Mouse (Mus musculus) hindbrain, embryonic 10.5 days (tissue): ENCODE measurements around the gene Cyren. TPM values are rescaled to one million over a fixed set of nuclear protein-coding genes. Genes with fewer than 3 reads are reported as not detected.

Experiments
- DNase-seq: peaks from one replicate; pipeline ENCODE4 v3.0.0-alpha.2; 2017; ENCODE audit warnings: low spot score
- H3K27ac ChIP-seq: fragments of 300-500 bp; sonication (generic); 2 replicates; pipeline ENCODE4 v1.5.1; 2016; ENCODE audit warnings: mild to moderate bottlenecking, moderate library complexity
- H3K27me3 ChIP-seq: fragments of 300-500 bp; sonication (generic); 2 replicates; pipeline ENCODE4 v1.6.1; 2016; ENCODE audit warnings: mild to moderate bottlenecking; ENCODE audit not compliant: poor library complexity, insufficient read depth, severe bottlenecking
- H3K36me3 ChIP-seq: fragments of 300-500 bp; sonication (generic); 2 replicates; pipeline ENCODE4 v1.6.1; 2016; ENCODE audit warnings: mild to moderate bottlenecking, moderate library complexity
- H3K4me1 ChIP-seq: fragments of 300-500 bp; sonication (generic); replicated peaks from 2 replicates; pipeline ENCODE4 v1.6.1; 2016; ENCODE audit warnings: mild to moderate bottlenecking
- H3K4me3 ChIP-seq: fragments of 300-500 bp; sonication (generic); 2 replicates; pipeline ENCODE4 v1.5.1; 2016; ENCODE audit warnings: mild to moderate bottlenecking, moderate library complexity
- H3K9me3 ChIP-seq: fragments of 300-500 bp; sonication (generic); 2 replicates; pipeline ENCODE4 v1.6.1; 2016; ENCODE audit warnings: mild to moderate bottlenecking, moderate library complexity
- WGBS: fragments of 180-500 bp; shearing (Covaris S2); methylation state at CpG from one replicate; pipeline ENCODE4 v1.1.7; 2016; 5-methylcytosine and 5-hydroxymethylcytosine counted together
- polyA plus RNA-seq: library from polyadenylated mRNA; unstranded; fragments of >200 nt; fragmentation: Nextera tagmentation; extraction: Ambion mirVana; gene quantifications from 2 replicates; pipeline ENCODE4 v1.2.1, GENCODE M21; 2016

Gene Cyren
- polyA plus RNA-seq, 1 experiment from 2014 or later, result 17.9 TPM

DNA sequence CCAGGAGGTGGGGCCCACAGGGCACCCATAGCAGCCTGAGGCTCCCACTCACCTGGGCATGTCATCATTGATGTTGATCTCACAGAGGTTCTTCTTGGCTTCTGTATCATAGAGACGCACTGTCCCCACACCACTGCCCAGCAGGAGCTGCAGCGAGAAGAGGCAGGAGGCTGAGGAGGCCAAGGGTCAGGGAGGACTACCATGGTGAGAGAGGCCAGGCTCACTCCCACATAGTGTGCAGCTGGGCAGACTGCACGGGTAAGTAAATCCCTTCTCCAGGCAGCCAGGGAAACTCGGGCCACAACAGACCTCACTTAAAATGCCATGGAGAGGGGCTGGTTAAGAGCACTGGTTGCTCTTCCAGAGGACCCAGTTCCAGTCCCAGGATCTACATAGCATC is 11.3 kb upstream of the Cyren start:
- peaks cover 36% of the 10 kb centered on the region for H3K4me1 ChIP-seq
- no peaks in the 10 kb centered on the region for H3K9me3 ChIP-seq
- H3K27ac ChIP-seq, result peak overlapping the region; percentile 60
- DNase-seq, result no peak
- H3K27me3 ChIP-seq, result no peaks in the 10 kb centered on the region
- WGBS, result 38% methylated on average over 4 of the region's 4 CpGs
- peaks cover 80% of the 10 kb centered on the region for H3K36me3 ChIP-seq
- H3K4me3 ChIP-seq, result no peak overlapping the region

DNA sequence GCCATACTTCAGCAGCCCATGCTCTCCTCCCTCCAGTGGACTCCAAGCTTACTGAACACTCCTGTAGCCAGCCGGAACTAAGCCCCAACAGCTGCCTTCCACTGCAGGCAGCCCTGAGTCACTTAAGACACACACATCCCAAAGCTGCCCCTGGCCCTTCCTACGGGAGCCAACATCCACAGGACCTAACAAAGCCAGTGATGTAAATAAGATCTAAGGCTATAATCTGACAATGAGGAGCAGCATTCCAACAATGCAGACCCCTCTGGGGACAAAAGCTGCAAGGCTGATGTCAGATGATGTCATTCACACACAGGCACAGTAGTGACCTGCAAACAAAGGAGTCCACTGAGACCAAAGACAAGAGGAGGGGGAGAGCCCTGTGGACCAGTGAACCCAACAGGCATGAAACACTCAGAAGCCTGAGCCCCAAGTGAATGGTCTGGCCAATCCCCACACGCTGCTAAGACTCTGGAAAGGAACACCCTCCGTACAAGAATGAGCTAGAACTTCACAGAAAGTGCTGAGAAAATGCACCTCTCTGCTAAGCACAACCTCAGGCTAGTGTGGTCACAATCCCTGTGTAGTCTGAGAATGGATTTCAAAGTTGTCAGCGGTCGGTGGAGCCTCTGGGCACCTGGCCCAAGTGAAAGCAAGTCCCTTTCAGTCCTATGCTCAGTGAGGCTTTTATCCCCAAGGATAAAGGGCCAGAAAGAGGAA is 9.4 kb upstream of the Cyren start:
- Histone ChIP-seq H3K9me3 (no peaks in the 10 kb centered on the region), H3K36me3 (peaks cover 78% of the 10 kb centered on the region), H3K4me1 (peaks cover 36% of the 10 kb centered on the region), H3K27ac (peak overlapping the region; percentile 84), H3K4me3 (0 out of 2 replicates have a peak overlapping the region, but pooled peaks have one; percentile 18), H3K27me3 (no peaks in the 10 kb centered on the region)
- WGBS, result 43% methylated on average over 6 of the region's 6 CpGs
- peak; percentile 67 for DNase-seq

DNA sequence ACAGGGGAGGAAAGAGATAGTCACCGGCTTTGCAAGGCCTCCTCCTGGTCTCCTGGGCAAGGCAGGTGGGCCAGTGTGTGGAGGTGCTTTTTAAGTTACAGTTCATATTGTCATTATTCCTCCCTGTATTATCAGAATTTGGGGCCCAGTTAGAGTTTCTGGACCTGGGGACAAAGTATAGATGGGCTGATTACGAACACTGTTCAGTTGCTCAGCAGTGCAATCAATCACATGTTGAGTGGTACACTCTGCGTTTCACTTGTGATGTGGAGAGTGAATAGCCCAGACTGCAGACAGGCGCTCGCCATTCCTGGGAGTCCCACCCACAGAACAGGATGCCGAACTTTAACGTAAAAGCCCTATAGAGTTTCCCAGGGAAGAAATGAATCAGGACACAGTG is 6.9 kb upstream of the Cyren start:
- Histone ChIP-seq H3K27ac (no peak overlapping the region), H3K4me1 (peaks cover 36% of the 10 kb centered on the region), H3K27me3 (no peaks in the 10 kb centered on the region), H3K4me3 (no peak overlapping the region), H3K9me3 (no peaks in the 10 kb centered on the region), H3K36me3 (peaks cover 78% of the 10 kb centered on the region)
- DNase-seq, result no peak
- WGBS, result 88% methylated on average over 7 of the region's 7 CpGs

DNA sequence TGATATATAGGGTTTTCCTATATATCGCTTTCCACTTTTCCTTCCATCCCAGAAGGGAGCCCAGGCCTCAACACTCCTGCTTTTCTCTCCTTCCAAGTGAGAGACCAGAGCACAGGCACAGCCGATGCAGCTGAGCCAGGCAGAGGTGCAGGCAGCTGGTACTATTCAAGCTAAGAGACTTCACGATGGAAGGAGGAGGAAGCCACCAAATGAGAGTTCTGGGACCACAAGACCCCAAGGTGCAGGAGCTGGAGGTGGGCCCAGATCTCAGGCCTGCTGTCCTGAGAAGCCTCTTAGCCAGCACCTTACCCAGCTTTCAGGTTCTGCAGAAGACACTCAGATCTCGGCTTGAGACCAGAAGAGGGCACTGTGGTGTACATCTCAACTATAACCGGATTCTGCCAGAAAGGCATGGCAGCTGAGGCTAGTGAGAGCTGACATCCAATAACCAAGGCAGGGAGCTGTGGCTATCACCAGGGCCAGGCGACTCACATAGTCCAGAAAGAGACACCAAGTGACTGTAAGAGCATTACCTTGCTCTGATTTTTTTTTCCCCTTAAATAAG is 2.1 kb upstream of the Cyren start:
- WGBS, result 61% methylated on average over 6 of the region's 6 CpGs
- Histone ChIP-seq H3K36me3 (peaks cover 63% of the 10 kb centered on the region), H3K9me3 (no peaks in the 10 kb centered on the region), H3K27ac (0 out of 2 replicates have a peak overlapping the region, but pooled peaks have one; percentile 16), H3K27me3 (no peaks in the 10 kb centered on the region), H3K4me1 (peaks cover 41% of the 10 kb centered on the region), H3K4me3 (no peak overlapping the region)
- DNase-seq, result no peak

DNA sequence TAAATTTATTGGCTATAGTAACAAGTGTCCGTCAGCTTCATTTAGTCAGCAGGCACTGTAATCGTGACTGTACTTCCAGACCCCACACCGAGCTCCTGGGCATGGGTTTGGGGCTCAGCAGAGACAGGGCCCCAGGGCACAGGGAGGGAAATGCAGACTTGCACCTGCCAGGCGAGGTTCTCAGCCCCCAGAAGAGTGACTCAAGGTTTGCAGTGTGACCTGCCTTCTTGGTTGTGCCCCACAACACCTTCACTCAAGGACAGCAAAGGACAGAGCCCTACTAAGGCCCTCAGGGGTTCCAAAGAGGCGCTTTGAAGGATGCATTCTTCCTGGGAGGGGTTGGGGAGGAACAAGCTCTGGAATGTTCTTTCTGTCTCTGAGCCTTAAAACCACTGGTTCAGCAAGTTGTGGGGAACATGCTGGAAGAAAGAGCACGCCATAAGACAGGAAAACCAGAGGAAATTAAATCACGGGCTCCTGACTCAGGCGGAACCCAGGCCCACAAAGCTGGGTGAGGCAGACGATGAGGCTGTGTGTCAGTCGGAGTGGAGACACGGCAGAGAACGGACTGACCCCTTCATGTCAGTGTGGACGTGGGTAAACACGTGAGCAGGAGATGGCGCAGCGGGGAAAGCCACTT is 1.4 kb upstream of the Cyren start:
- H3K27me3 ChIP-seq, result no peaks in the 10 kb centered on the region
- H3K4me1 ChIP-seq, result peaks cover 48% of the 10 kb centered on the region
- H3K4me3 ChIP-seq, result no peak overlapping the region
- peaks cover 60% of the 10 kb centered on the region for H3K36me3 ChIP-seq
- no peaks in the 10 kb centered on the region for H3K9me3 ChIP-seq
- no peak for DNase-seq
- H3K27ac ChIP-seq, result no peak overlapping the region; the same call in 1 of the 2 replicates
- WGBS, result 87% methylated on average over 16 of the region's 16 CpGs

DNA sequence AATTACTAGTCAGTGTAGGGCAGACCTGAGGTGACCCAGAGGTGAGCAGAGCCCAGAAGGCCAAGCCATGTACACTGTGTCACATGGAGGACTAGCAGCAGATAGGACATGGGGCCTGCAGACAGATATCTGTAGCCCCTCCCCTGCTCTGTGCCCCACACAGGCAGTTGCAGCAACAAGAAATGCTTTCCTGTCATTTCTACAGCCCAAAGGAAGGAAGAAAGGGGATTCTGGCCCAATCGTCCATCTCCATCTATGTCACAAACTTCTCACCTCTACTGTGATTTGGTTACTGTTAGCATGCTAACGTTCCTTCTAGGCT is 1.1 kb downstream of the Cyren start:
- H3K27ac ChIP-seq, result peak overlapping the region; percentile 95
- H3K36me3 ChIP-seq, result peaks cover 54% of the 10 kb centered on the region
- no peaks in the 10 kb centered on the region for H3K27me3 ChIP-seq
- peaks cover 53% of the 10 kb centered on the region for H3K4me1 ChIP-seq
- H3K4me3 ChIP-seq, result peak overlapping the region; percentile 76
- WGBS, result 58% methylated on average over 2 of the region's 2 CpGs
- no peaks in the 10 kb centered on the region for H3K9me3 ChIP-seq
- peak; percentile 7 for DNase-seq

DNA sequence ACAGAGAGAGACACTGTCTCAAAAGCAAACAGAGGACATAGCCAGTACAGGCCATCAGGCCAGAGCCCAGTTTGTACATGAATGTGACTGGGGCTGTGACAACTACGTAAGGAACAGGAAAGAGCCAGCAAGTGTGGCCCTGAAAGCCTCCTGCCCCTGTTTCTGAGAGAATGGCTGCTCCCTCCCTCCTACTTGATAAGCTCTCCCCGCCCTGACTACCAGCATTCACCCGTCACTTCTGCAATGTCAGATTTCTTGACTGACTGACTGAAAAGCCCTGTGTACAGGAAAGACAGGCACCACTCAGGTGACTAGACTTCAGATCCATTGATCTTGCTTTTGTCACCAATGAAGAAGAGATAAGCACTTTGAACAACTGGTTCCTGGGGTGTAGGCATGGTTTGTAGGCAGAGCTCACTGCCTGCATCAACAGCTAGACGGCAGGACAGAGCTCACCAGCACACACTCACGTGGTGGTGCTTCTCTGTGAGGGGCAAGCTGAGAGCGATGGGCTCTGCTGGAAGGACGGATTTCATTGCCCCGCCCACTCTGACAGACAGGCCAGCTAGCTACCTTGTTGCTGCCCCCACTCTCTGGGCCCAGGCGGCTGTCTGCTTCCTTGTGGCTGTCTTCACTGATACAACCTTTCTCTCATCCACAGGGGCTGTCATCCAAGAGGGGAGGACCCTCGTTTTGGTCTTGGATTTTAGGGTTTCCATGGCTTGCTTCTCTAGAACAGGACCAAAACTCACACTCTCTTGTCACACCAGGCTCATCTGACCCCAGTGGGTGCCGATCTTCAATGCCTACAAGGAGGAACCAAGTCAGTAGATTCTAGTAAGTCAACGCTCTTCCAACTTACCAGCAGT is 1.7 kb downstream of the Cyren start:
- peak overlapping the region; percentile 95 for H3K27ac ChIP-seq
- WGBS, result 62% methylated on average over 12 of the region's 12 CpGs
- H3K9me3 ChIP-seq, result no peaks in the 10 kb centered on the region
- peak overlapping the region; percentile 76; the same call in 1 of the 2 replicates for H3K4me3 ChIP-seq
- no peak for DNase-seq
- peaks cover 53% of the 10 kb centered on the region for H3K4me1 ChIP-seq
- H3K36me3 ChIP-seq, result peaks cover 48% of the 10 kb centered on the region
- no peaks in the 10 kb centered on the region for H3K27me3 ChIP-seq

DNA sequence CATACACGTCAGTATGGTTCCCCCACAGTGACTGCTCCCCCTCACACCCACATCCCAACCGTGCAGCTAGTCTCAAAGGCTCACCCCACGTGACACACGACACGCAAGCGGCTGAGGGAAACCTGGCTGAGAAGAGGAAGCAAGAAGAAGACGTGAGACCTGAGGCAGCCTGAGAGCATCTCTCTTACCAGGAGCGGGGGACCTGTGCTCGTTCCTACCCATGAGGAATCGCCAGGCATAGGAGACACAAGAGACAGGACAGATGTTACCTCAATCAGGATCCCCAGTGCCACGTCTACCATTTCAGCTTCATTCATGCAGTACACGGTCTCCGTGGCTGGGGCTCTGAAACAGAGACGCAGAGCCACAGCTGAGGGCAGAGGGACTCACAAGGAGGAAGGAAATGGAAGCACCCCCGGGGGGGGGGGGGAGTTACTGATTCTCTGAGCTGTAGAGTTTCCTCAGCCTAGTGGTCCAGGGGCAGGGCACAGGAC is 2.5 kb downstream of the Cyren start:
- Histone ChIP-seq H3K4me3 (no peak overlapping the region), H3K4me1 (peaks cover 56% of the 10 kb centered on the region), H3K36me3 (peaks cover 39% of the 10 kb centered on the region), H3K27ac (peak overlapping the region; percentile 60), H3K27me3 (no peaks in the 10 kb centered on the region), H3K9me3 (no peaks in the 10 kb centered on the region)
- DNase-seq, result no peak
- WGBS, result 91% methylated on average over 15 of the region's 15 CpGs

DNA sequence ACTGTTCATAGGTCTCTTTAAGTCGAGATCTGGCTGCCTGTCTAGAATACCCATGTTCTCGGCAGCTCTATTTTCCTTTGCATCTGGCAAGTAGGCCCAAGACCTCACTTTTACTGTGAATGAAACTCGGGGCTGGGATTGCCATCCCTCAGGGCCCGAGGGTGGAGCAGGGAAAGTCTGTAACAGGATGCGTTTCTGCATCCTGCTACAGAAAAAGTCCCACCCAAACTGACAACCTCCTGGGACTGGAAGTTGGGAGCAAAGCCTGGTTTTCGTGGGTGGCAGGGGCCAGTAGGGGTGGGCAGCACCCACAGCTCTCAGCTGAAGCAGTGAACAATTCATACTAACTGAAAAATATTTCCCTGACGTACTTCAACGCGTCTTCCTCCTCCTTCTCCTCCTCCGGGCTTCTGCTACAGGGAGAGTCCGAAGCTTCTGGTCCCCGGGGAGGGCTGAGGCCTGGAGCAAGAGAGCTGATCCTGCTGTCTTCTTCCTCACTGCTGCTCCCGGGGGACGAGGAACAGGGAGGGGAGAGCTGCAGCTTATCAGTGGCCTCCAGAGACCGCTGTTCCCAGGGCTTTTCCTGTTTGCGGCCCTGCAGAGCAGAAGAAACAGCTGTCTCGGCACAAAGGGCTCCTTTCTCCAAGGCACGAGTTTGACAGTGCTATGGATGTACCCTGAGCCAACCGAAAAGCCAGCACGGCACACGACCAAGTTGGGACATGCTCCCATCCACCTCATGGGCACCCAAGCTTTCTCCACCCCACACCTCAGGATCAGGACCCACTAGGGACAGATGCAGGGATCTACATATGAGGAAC is 3.5 kb downstream of the Cyren start:
- no peak for DNase-seq

DNA sequence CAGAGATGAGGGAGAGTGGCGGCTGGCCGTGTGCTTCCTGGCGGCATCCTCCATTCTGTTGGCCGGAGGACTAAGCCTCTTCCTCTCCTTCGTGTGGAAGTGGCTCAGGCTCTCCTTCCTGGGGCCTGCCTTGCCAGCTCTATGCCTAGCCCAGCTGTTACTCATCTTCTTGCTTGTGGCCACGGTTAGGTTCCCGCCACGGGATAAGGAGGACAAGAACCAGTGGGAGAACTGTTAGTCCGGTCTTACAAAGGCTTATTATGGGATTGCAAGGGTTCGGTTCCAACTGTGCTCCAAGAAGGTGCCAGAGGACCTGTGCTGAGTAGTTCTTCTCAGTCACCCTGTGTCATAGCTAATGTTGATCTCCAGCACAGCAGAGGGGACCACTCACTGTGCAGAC is 5.0 kb downstream of the Cyren start:
- Histone ChIP-seq H3K9me3 (no peaks in the 10 kb centered on the region), H3K36me3 (peaks cover 24% of the 10 kb centered on the region; the same call in 1 of the 2 replicates), H3K27ac (no peak overlapping the region), H3K4me3 (no peak overlapping the region), H3K27me3 (no peaks in the 10 kb centered on the region), H3K4me1 (peaks cover 48% of the 10 kb centered on the region)
- DNase-seq, result no peak
- 90% methylated on average over 10 of the region's 10 CpGs for WGBS

More for the DNA sequence above, 3.5 kb downstream of the Cyren start:
- peaks cover 55% of the 10 kb centered on the region for H3K4me1 ChIP-seq
- peak overlapping the region; percentile 60 for H3K27ac ChIP-seq
- H3K36me3 ChIP-seq, result peaks cover 30% of the 10 kb centered on the region
- no peaks in the 10 kb centered on the region for H3K9me3 ChIP-seq
- no peaks in the 10 kb centered on the region for H3K27me3 ChIP-seq
- 72% methylated on average over 21 of the region's 21 CpGs for WGBS
- no peak overlapping the region for H3K4me3 ChIP-seq

DNA sequence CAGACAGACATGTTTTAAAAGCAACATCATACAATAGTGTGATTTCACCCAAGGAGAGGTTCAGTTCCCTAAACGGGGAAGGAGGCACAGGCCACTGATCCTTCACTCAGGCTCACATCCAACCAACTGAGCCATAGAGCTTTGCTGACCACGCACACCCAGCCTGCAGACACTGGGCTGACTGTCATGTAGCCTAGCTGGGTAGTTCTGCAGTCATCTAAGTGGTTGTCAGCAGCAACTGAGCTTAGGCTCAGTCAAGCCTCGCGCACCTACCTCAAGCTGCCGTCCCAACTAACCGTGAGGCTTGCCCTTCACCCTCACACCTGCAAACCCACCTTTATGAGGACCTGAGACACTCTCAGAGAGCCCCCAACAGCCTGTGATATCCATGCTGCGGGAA is 5.9 kb downstream of the Cyren start:
- whole genome bisulfite sequencing, result 90% methylated on average over 7 of the region's 7 CpGs
- DNase-seq, result no peak

DNA sequence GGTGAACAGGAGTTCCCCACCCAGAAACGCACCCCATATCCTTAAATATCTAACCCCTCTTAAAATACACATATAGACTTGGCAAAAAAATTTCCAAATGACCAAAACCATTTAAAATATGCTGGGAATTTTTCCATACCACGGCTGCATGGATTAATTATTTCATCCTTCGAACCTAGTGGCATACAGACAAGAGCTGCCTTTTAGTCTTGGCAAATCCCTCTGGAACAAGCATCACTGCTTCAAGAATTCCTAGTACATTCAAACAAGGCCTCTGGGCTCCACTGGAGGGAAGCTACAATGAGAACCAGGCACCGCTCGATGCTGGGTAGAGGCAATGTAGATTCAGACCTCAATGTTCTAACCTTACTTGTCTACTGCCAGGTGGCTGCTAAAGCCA is 7.1 kb downstream of the Cyren start:
- 88% methylated on average over 5 of the region's 5 CpGs for WGBS
- no peak for DNase-seq
- H3K27me3 ChIP-seq, result no peaks in the 10 kb centered on the region
- no peaks in the 10 kb centered on the region for H3K9me3 ChIP-seq
- H3K27ac ChIP-seq, result peak overlapping the region; percentile 16; the same call in 1 of the 2 replicates
- H3K36me3 ChIP-seq, result peaks cover 24% of the 10 kb centered on the region; the same call in 1 of the 2 replicates
- H3K4me3 ChIP-seq, result no peak overlapping the region
- peaks cover 46% of the 10 kb centered on the region for H3K4me1 ChIP-seq

More for the DNA sequence above, 5.9 kb downstream of the Cyren start:
- Histone ChIP-seq H3K36me3 (peaks cover 24% of the 10 kb centered on the region; the same call in 1 of the 2 replicates), H3K27me3 (no peaks in the 10 kb centered on the region), H3K9me3 (no peaks in the 10 kb centered on the region), H3K4me1 (peaks cover 46% of the 10 kb centered on the region), H3K27ac (no peak overlapping the region), H3K4me3 (no peak overlapping the region)
